Mouse (Mus musculus): Measurements from ENCODE around the gene Zwilch. TPM values are rescaled to one million over a fixed set of nuclear protein-coding genes. Genes with fewer than 3 reads are reported as not detected.

Gene Zwilch
- polyA plus RNA-seq, 1 experiment from 2014 or later = 12.2 TPM

- Histone ChIP-seq H3K4me3 (ENCODE audit: inconsistent target) (no peak overlapping the region), H3K79me2 (ENCODE audit: inconsistent target) (no peaks in the 10 kb centered on the region), H3K36me3 (ENCODE audit: inconsistent target) (no peaks in the 10 kb centered on the region), H3K27ac (no peak overlapping the region)
- 86% methylated on average over 2 of the region's 2 CpGs for WGBS (ENCODE audit: missing documents)
Observed at GRCm38 (mm10) chr9:64114646-64115045, 58.3 kb downstream of the Zwilch start.

- Histone ChIP-seq H3K79me2 (ENCODE audit: inconsistent target) (no peaks in the 10 kb centered on the region), H3K27ac (no peak overlapping the region), H3K4me3 (ENCODE audit: inconsistent target) (no peak overlapping the region), H3K36me3 (ENCODE audit: inconsistent target) (no peaks in the 10 kb centered on the region)
- 96% methylated on average over 14 of the region's 16 CpGs for WGBS (ENCODE audit: missing documents)
Observed at GRCm38 (mm10) chr9:64110502-64110901, 62.4 kb downstream of the Zwilch start.

GRCm38 (mm10) chr9:64105301-64105700 is 67.6 kb downstream of the Zwilch start:
- peak overlapping the region; percentile 90 for H3K27ac ChIP-seq
- no peaks in the 10 kb centered on the region for H3K79me2 ChIP-seq (ENCODE audit: inconsistent target)
- WGBS (ENCODE audit: missing documents) = 1% methylated on average over 6 of the region's 6 CpGs
- H3K36me3 ChIP-seq (ENCODE audit: inconsistent target) = no peaks in the 10 kb centered on the region
- H3K4me3 ChIP-seq (ENCODE audit: inconsistent target) = no peak overlapping the region

GRCm38 (mm10) chr9:64100442-64100841 is 72.5 kb downstream of the Zwilch start:
- Histone ChIP-seq H3K4me3 (ENCODE audit: inconsistent target) (no peak overlapping the region), H3K27ac (no peak overlapping the region), H3K36me3 (ENCODE audit: inconsistent target) (no peaks in the 10 kb centered on the region), H3K79me2 (ENCODE audit: inconsistent target) (no peaks in the 10 kb centered on the region)
- 2% methylated on average over 4 of the region's 4 CpGs for WGBS (ENCODE audit: missing documents)

- Histone ChIP-seq H3K79me2 (ENCODE audit: inconsistent target) (no peaks in the 10 kb centered on the region), H3K27ac (no peak overlapping the region), H3K4me3 (ENCODE audit: inconsistent target) (no peak overlapping the region), H3K36me3 (ENCODE audit: inconsistent target) (no peaks in the 10 kb centered on the region)
- 92% methylated on average over 4 of the region's 4 CpGs for WGBS (ENCODE audit: missing documents)
Observed at GRCm38 (mm10) chr9:64098282-64098681, 74.6 kb downstream of the Zwilch start.

GRCm38 (mm10) chr9:64094083-64094482 is 78.8 kb downstream of the Zwilch start:
- Histone ChIP-seq H3K27ac (no peak overlapping the region), H3K36me3 (ENCODE audit: inconsistent target) (no peaks in the 10 kb centered on the region)
- WGBS (ENCODE audit: missing documents) = 86% methylated on average over 11 of the region's 11 CpGs

GRCm38 (mm10) chr9:64089004-64089403 is 83.9 kb downstream of the Zwilch start:
- Histone ChIP-seq H3K27ac (peak overlapping the region; percentile 95), H3K79me2 (ENCODE audit: inconsistent target) (no peaks in the 10 kb centered on the region)

More at GRCm38 (mm10) chr9:64094083-64094482, 78.8 kb downstream of the Zwilch start:
- Histone ChIP-seq H3K4me3 (ENCODE audit: inconsistent target) (no peak overlapping the region), H3K79me2 (ENCODE audit: inconsistent target) (no peaks in the 10 kb centered on the region)

GRCm38 (mm10) chr9:64088346-64088745 is 84.6 kb downstream of the Zwilch start:
- WGBS (ENCODE audit: missing documents) = 91% methylated on average over 7 of the region's 7 CpGs
- H3K36me3 ChIP-seq (ENCODE audit: inconsistent target) = no peaks in the 10 kb centered on the region
- H3K4me3 ChIP-seq (ENCODE audit: inconsistent target) = no peak overlapping the region
- no peaks in the 10 kb centered on the region for H3K79me2 ChIP-seq (ENCODE audit: inconsistent target)
- peak overlapping the region; percentile 95 for H3K27ac ChIP-seq

More at GRCm38 (mm10) chr9:64089004-64089403, 83.9 kb downstream of the Zwilch start:
- Histone ChIP-seq H3K4me3 (ENCODE audit: inconsistent target) (no peak overlapping the region), H3K36me3 (ENCODE audit: inconsistent target) (no peaks in the 10 kb centered on the region)
- WGBS (ENCODE audit: missing documents) = 4% methylated on average over 12 of the region's 12 CpGs

GRCm38 (mm10) chr9:64087461-64088235 is 85.3 kb downstream of the Zwilch start:
- Histone ChIP-seq H3K36me3 (ENCODE audit: inconsistent target) (no peaks in the 10 kb centered on the region), H3K4me3 (ENCODE audit: inconsistent target) (no peak overlapping the region), H3K27ac (no peak overlapping the region), H3K79me2 (ENCODE audit: inconsistent target) (no peaks in the 10 kb centered on the region)
- WGBS (ENCODE audit: missing documents) = 63% methylated on average over 5 of the region's 5 CpGs

Other genes starting within 250 kb of the Zwilch start
- 0.09 to 5.5 TPM (median 0.29 TPM) in 3 replicates for gene Smad6, start 151.0 kb downstream of the Zwilch start, polyA plus RNA-seq (2018)
- not detected in 3 replicates for gene Lctl, start 56.0 kb downstream of the Zwilch start, polyA plus RNA-seq (2018)
- 739 to 959 TPM (median 766 TPM) in 3 replicates for gene Rpl4, start 271 bp upstream of the Zwilch start, polyA plus RNA-seq (2018)
- 54.1 to 107 TPM (median 56.0 TPM) in 3 replicates for gene Snapc5, start 6.2 kb upstream of the Zwilch start, polyA plus RNA-seq (2018)
- 0.13 TPM in 1 of 3 replicates, not detected in the others for gene Uchl4, start 62.1 kb upstream of the Zwilch start, polyA plus RNA-seq (2018)
- 30.9 to 88.8 TPM (median 78.1 TPM) in 3 replicates for gene Map2k1, start 80.5 kb upstream of the Zwilch start, polyA plus RNA-seq (2018)
- 13.3 to 77.2 TPM (median 22.0 TPM) in 3 replicates for gene Tipin, start 108.5 kb upstream of the Zwilch start, polyA plus RNA-seq (2018)
- 13.3 to 16.9 TPM (median 14.4 TPM) in 3 replicates for gene Dis3l, start 168.2 kb upstream of the Zwilch start, polyA plus RNA-seq (2018)
- gene Megf11, start 212.5 kb upstream of the Zwilch start, polyA plus RNA-seq (2018) = not detected in 3 replicates

Measured in macrophage (primary cell).